Mouse (Mus musculus) myocyte (in vitro differentiated cells): ENCODE data around the gene Mau2. TPM values are rescaled to one million over a fixed set of nuclear protein-coding genes. Genes with fewer than 3 reads are reported as not detected.

ENCODE experiments used
- H3K27me3 ChIP-seq: one replicate; pipeline ENCODE4 v1.6.1; 2011; ENCODE audit not compliant: control insufficient read depth, insufficient read depth, insufficient read length
- H3K36me3 ChIP-seq: one replicate; pipeline ENCODE4 v1.6.1; 2011; ENCODE audit not compliant: control insufficient read depth, insufficient read depth
- H3K4me2 ChIP-seq: one replicate; pipeline ENCODE4 v1.6.1; 2011; ENCODE audit warnings: low read depth, control low read depth
- H3K4me3 ChIP-seq: one replicate; pipeline ENCODE4 v1.5.1; 2011; ENCODE audit warnings: mild to moderate bottlenecking, control low read depth, moderate library complexity
- H3K79me2 ChIP-seq: one replicate; pipeline ENCODE4 v1.6.1; 2011; ENCODE audit not compliant: control insufficient read depth, insufficient read depth
- H3ac ChIP-seq: one replicate; pipeline ENCODE4 v1.6.1; 2011; ENCODE audit not compliant: control insufficient read depth, insufficient read length
- CEBPB ChIP-seq: IDR thresholded peaks from 2 replicates; pipeline ENCODE4 v1.6.1; 2011; ENCODE audit warnings: mild to moderate bottlenecking, moderate library complexity; ENCODE audit not compliant: poor library complexity, insufficient read depth, severe bottlenecking
- E2F4 ChIP-seq: IDR thresholded peaks from one replicate; pipeline ENCODE4 v1.6.1; 2011; ENCODE audit warnings: mild to moderate bottlenecking, control low read depth, moderate library complexity; ENCODE audit not compliant: insufficient read depth
- MAX ChIP-seq: IDR thresholded peaks from one replicate; pipeline ENCODE4 v1.6.1; 2011; ENCODE audit warnings: low read depth, mild to moderate bottlenecking, control low read depth
- MYOD1 ChIP-seq, 3 experiments: IDR thresholded peaks; one replicate each; pipeline ENCODE4 v1.6.1; 2011; ENCODE audit warnings: control low read depth in 2 of 3, low read depth in 2 of 3, mild to moderate bottlenecking in 2 of 3, moderate library complexity in 1 of 3; ENCODE audit not compliant: insufficient read length in 2 of 3, control insufficient read depth in 1 of 3
- MYOG ChIP-seq, 3 experiments: IDR thresholded peaks; one replicate each; pipeline ENCODE4 v1.6.1; 2011; ENCODE audit warnings: control low read depth in 2 of 3, low read depth in 2 of 3, mild to moderate bottlenecking in 2 of 3; ENCODE audit not compliant: insufficient read length in 2 of 3, control insufficient read depth in 1 of 3, insufficient read depth in 1 of 3
- POLR2A ChIP-seq: IDR thresholded peaks from one replicate; pipeline ENCODE4 v1.6.1; 2011; ENCODE audit warnings: low read depth, mild to moderate bottlenecking, control low read depth, moderate library complexity; ENCODE audit not compliant: insufficient read length
- POLR2AphosphoS2 ChIP-seq: IDR thresholded peaks from one replicate; pipeline ENCODE4 v1.6.1; 2011; ENCODE audit warnings: low read depth, control low read depth; ENCODE audit not compliant: insufficient read length
- REST ChIP-seq: IDR thresholded peaks from one replicate; pipeline ENCODE4 v1.6.1; 2011; ENCODE audit warnings: mild to moderate bottlenecking, control low read depth, moderate library complexity; ENCODE audit not compliant: insufficient read depth, insufficient read length
- SRF ChIP-seq: IDR thresholded peaks from one replicate; pipeline ENCODE4 v1.6.1; 2011; ENCODE audit warnings: low read depth; ENCODE audit not compliant: control insufficient read depth, insufficient read length
- TCF12 ChIP-seq: IDR thresholded peaks from one replicate; pipeline ENCODE4 v1.6.1; 2011; ENCODE audit warnings: mild to moderate bottlenecking, control low read depth; ENCODE audit not compliant: poor library complexity, insufficient read depth, severe bottlenecking
- TCF3 ChIP-seq: IDR thresholded peaks from one replicate; pipeline ENCODE4 v1.6.1; 2011; ENCODE audit warnings: low read depth, control low read depth; ENCODE audit not compliant: insufficient read length
- USF1 ChIP-seq: IDR thresholded peaks from one replicate; pipeline ENCODE4 v1.6.1; 2011; ENCODE audit warnings: low read depth, mild to moderate bottlenecking, control low read depth, moderate library complexity
- polyA plus RNA-seq: library from polyadenylated mRNA; unstranded; fragments of >200 nt; fragmentation: generic; extraction: Trizol; gene quantifications from one replicate; pipeline ENCODE4 v1.2.1, GENCODE M21; 2012; ENCODE audit warnings: missing spikeins

The Mau2 gene
- polyA plus RNA-seq, 1 experiment, result 27.4 TPM

GRCm38 (mm10) chr8:69999236-69999635 lies 43.3 kb downstream of the Mau2 start:
- H3K79me2 ChIP-seq, result peaks cover 14% of the 10 kb centered on the region
- no peak overlapping the region for H3ac ChIP-seq
- no peaks in the 10 kb centered on the region for H3K36me3 ChIP-seq
- H3K27me3 ChIP-seq, result no peaks in the 10 kb centered on the region
- H3K4me2 ChIP-seq, result no peak overlapping the region
- no peak overlapping the region for H3K4me3 ChIP-seq
- TF ChIP-seq REST (no peak), SRF (no peak), POLR2AphosphoS2 (no peak), TCF3 (no peak), USF1 (no peak), MAX (no peak), POLR2A (no peak), TCF12 (no peak), MYOD1 (IDR thresholded peaks at IDR 0.05; ENCODE audit: control insufficient read depth in 1 of 3, insufficient read length in 2 of 3, low read depth in 2 of 3) (no peak), MYOG (IDR thresholded peaks at IDR 0.05; ENCODE audit: control insufficient read depth in 1 of 3, insufficient read depth in 1 of 3, insufficient read length in 2 of 3, low read depth in 2 of 3) (no peak), E2F4 (no peak), CEBPB (no peak)

- H3K4me3 ChIP-seq, result no peak overlapping the region
- H3K4me2 ChIP-seq, result no peak overlapping the region
- H3ac ChIP-seq, result no peak overlapping the region
- H3K79me2 ChIP-seq, result peaks cover 18% of the 10 kb centered on the region
- no peaks in the 10 kb centered on the region for H3K36me3 ChIP-seq
- no peaks in the 10 kb centered on the region for H3K27me3 ChIP-seq
- TF ChIP-seq CEBPB, result no peak
Observed at GRCm38 (mm10) chr8:69998706-69999105, 43.8 kb downstream of the Mau2 start.

- TF ChIP-seq POLR2AphosphoS2 (peak; percentile 82), POLR2A (peak; percentile 81), CEBPB (no peak), REST (no peak), MYOD1 (IDR thresholded peaks at IDR 0.05; ENCODE audit: control insufficient read depth in 1 of 3, insufficient read length in 2 of 3, low read depth in 2 of 3) (peak in 2 of 3 experiments; percentile 23 to 52), MYOG (IDR thresholded peaks at IDR 0.05; ENCODE audit: control insufficient read depth in 1 of 3, insufficient read depth in 1 of 3, insufficient read length in 2 of 3, low read depth in 2 of 3) (peak in 2 of 3 experiments; percentile 23 to 55)
- Histone ChIP-seq H3K4me2 (peak overlapping the region; percentile 74), H3K36me3 (no peaks in the 10 kb centered on the region), H3ac (peak overlapping the region; percentile 19), H3K4me3 (peak overlapping the region; percentile 42), H3K79me2 (peaks cover 26% of the 10 kb centered on the region), H3K27me3 (no peaks in the 10 kb centered on the region)
Observed at GRCm38 (mm10) chr8:69996589-69997285, 45.8 kb downstream of the Mau2 start.

GRCm38 (mm10) chr8:69995776-69996588 lies 46.6 kb downstream of the Mau2 start, which contains the start of gene Gatad2a:
Gene Gatad2a, minus strand, starts transcription at chr8:69996384.
- TF ChIP-seq TCF3 (no peak), REST (no peak), POLR2A (peak; percentile 67), MYOD1 (IDR thresholded peaks at IDR 0.05; ENCODE audit: control insufficient read depth in 1 of 3, insufficient read length in 2 of 3, low read depth in 2 of 3) (no peak), TCF12 (no peak), MYOG (IDR thresholded peaks at IDR 0.05; ENCODE audit: control insufficient read depth in 1 of 3, insufficient read depth in 1 of 3, insufficient read length in 2 of 3, low read depth in 2 of 3) (peak in 1 of 3 experiments; percentile 2), USF1 (no peak), MAX (no peak), E2F4 (peak; percentile 55), CEBPB (no peak), POLR2AphosphoS2 (no peak), SRF (no peak)
- peak within 1 kb of the TSS; percentile 19 for H3ac ChIP-seq
- H3K4me3 ChIP-seq, result peak within 1 kb of the TSS; percentile 42
- H3K4me2 ChIP-seq, result peak within 1 kb of the TSS; percentile 92
- H3K79me2 ChIP-seq, result peaks cover 33% of the 10 kb centered on the region
- no peaks in the 10 kb centered on the region for H3K27me3 ChIP-seq
- no peaks in the 10 kb centered on the region for H3K36me3 ChIP-seq
